Mouse (Mus musculus): ENCODE data around the gene Ank3.
A peak's percentile ranks its signal among the peaks of the same experiment; 100 is the strongest.

Gene Ank3

DNA sequence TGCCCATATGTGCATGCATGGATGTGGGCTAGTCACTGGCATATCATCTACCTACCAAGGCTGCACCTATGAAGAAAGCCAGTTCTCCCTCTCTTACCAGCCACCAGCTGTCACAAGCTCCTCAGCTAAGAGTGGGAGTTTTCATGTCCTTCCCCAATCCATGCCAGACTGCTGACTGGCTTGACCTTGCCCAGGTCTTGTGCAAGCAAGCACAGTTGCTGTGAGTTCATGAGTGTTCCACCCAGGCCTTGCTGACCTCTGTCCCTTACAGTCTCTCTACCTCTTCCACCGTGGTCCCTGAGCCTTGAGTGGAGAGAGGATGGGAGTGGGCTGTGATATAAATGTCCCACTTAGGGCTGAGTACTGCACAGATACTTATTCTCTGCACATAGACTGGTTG is 287.8 kb downstream of the Ank3 start:
- DNase-seq, result no peak

DNA sequence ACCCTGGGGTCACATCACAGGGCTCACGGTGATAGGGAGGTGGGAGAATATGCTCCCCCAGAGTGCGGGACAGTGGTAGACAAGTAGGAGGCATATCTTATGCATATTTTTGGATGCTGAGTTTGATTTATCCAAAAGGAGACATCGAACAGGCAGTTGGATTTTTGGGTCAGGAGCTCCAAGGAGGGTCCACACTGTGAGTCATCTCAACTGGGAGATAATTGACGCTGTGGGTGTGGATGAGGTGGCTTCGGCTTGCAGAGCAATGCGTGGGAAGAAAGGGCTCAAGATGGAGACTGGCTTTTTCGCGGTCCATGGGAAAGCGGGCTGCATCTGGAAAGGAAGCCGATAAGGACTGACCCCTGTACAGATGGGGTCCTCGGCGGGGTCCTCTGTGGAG is 290.5 kb downstream of the Ank3 start:
- DNase-seq, result peak; percentile 45

DNA sequence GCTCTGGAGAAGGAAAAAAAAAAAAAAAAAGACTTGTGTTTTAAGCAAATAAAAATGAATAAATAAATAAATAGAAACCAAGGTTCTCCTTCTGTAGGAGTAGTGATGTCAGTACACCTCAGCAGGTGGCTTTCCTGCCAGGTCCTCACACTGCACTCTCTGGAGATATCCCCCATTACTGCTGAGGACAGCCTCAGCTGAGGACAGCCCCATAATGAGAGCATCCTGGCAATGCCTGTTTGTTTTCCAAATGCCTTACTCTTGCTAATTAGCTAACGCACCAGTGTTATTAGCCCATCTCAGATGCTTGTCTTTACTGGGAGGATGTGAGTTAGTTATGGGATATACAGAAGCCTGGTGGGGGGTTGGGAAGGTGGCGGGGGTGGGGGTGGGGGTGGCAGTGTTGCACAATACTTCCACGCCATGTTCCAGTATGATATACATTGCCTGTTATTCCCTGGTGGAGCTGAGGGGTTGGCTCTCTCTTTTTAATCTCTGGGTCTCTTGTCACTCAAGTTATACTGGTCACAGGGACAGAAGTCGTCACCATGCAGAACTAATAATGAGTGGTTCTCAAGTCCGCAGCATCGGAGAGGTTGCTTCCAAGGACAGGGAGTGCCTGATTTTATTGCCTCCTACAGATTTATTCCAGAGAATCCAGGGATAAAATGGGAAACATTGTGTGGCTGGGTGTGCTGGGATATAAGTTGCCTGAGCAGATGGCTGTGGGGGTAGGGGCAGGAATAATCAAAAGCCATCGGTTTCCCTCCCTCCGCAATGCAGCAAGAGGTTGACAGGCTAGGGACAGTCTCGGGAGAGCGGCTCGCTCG is 291.8 kb downstream of the Ank3 start:
- peak; percentile 79 for DNase-seq

DNA sequence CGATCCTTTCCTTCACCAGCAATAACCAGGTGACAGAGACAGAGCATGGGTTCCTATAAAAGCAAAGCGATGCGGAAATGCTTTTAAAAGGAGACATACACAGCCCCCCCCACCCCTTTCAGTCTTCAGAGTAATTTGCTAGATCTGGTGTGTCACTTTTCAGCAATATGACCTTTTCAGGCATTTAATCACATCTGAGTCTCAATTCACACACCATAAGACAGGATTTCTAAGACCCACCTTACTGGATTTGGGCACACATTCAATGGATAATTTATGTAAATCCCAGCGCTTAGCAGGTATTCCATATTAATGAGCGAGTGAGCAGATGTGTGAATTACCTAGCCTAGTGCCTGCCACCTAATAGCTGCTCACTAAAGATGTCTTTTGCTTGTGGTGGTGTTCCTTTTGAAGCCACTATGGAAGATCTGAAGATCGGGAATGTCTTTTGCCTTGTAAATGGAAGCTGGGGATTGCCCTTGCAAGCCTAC is 292.4 kb downstream of the Ank3 start:
- DNase-seq, result no peak

DNA sequence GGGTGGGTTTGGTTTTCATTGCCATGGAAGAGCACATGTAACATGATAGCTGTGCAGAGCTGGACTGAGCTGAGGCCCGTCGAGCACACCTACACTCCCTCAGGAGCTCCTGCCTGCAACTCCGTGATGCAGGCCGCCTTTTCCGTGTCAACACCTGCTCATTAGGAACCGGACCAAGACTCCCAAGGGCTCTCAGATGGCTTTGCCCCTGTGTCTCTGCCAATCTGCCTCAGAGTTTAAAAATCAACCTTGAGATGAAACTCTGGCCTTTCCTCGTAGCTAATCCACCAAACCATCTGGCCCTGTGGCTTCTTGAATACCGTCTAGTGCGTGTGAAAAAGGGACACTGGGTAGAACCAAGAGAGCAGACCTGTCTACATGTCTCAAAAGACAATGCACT is 297.4 kb downstream of the Ank3 start:
- DNase-seq, result no peak

DNA sequence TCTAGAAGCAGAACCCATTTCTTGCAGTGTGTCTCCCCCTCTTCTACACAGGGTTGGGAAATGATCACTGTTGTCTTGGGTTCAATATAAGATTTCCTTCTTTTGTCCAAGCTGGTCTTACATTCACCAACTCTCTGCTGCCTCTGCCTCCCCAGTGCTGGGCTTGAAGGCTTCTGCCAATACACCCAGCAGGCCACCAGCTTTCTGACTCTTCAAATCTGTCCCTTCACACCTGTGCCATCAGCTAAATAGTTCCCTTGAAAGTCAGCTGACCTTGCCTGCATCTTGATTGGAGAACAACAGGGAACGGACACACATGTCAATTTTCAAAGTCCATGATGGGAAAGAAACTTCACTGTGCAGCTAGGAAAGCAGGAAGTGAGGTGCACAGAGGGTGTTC is 300.1 kb downstream of the Ank3 start:
- DNase-seq, result no peak

DNA sequence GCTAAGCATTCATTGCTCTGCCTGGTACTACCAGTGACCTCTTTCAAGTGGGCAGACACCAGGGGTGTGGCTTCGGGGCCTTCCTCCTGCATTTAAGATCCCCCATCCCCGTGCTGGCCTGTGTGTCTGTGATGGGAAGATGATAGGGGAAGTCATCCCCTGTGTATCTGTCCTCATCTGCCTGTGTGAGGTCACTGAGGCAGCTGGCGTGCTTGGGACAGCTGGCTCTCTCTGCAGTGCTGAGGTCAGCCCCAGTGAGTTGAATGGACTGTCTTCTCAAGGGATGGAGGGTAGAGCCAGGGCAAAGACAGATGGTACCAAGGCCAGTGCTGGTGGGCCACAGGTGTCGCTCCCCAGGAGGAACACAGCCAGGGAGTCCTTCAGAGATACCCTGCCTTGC is 302.7 kb downstream of the Ank3 start:
- no peak for DNase-seq

DNA sequence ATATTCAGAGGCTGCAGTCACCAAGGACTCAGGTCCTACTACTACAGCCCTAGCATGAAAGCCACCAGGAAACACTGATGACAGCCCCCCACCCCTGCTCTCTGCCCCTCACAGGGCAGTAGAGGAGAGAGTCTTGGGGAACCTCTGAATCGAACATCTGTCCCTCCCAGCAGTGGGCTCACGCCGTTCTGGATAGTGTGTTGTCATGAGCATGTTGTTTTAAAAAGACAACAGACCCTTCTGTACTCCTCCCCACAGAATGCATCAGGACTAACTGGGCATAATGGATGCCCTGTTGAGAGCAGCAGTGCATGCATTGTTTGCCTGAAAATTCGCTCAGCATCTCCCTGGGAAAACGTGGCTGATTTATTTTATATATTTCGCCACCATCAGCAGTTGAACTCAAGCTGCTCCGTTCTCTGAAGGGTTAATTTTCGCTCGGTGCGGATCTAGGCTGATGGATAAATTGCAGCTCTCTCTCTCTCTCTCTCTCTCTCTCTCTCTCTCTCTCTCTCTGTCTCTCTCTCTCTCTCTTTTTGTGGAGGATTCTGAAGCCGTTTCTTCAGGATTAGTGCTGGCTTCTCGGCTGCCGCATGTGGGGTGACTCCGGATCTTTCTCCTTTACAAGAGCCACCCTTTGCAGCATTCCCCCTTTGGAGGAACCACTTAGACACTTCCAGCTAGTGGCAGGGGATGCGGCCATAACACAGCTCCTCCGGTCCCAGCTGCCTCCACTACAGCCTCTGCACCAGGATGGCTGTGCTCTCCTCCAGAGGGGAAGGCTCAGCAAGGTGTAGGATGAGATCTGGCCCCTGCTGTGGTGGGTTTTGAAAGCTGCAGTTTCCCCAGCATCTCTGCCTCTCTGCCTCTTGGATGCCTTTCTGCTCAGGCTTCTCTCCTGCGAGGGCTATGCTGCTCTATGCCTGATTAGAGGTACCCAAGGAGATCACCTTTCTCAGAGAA is 307.5 kb downstream of the Ank3 start:
- DNase-seq, result peak; percentile 68

DNA sequence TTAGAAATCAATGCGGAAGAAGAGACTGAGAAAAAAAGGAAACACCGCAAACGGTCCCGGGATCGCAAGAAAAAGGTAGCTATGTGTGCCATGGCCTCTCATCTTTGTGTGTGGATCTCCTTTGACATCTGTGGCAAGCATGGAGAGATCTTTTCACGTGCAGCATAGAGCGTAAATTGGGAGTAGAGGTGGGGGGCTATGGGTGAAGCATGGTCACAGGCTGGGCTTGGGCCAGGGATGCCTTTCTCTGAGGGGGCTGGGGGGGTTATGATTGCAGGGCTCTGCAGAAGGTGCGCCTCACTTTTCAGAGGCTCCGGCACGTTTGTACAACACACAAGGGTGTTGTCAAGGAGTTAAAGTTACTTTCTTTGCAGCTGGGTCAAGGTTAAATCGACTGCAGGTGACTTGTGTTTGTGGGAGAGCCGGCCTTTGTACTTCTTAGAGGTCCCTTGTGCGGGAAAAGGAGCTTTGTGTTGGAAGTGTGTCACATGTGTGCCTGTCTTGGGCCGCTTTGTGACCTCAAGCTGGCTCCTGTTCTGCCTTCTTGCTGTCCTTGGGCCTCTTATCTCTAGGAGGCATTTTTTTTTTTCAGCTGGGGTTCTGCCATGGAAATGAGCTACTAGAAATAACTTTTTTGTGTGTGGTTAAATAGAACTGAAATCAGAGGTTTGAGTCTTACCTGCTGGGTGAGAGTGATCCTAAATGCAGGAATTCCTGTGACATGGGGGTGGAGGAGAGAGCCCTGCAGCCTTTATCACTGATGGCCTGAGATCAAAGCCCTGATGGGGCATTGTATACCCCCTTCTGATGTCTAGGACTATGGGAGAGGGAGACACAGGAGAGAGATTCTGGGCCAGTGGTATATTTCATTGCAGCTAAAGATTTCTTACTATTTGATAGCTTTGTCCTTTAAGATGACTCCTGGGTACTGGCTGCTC is 308.5 kb downstream of the Ank3 start:
- no peak for DNase-seq

DNA sequence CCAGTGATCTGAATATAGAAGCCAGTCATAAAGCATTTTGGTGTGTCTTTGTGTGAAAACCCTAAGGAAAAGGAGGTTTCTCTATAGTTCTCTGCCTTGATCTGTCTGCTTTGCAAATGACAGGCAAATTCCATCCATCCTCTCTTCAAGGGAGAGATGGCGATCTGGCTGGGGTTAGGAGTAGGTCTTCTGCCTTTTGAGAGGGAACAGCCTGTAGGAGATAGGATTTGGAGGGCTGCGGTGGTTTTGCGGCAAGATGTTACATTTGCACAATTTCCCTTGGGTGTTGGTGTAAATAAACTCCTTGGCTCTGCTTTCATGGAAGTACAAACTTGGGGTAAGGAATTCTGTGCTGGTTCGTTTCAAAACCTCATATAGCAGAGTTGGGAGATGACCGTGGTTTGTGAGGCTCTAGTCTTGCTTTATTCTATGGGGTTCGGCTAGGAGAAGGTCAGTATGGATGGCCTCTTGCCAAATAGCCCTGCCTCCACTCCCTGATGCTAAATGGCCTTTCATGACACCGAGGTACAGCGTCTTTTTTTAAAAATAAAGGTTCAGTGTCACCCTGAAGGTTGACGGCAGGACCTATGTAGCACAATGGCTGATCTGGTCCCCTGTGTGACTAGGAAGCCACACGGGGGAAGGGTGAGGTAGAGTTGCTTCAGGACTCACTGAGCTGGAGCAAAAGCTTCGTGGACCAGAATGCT is 309.4 kb downstream of the Ank3 start:
- no peak for DNase-seq

DNA sequence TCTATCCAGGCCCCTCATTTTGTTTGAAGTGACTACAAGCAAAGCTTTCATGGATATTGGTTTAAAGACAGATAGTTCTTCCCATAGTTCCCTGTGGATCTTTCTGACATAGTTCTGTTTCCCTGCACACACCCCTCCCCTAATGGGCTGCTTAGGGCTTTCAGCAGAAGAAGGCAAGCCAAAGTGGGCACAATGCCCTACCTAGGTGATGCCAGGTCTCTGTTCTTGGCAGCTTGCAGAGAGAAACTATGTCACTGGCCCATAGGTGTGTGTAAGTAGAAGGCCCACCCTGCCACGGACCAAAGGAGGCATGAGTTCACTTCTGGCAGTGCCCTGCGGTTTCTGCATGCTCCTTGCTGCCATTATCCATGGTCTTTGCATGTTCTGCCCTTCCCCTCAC is 311.1 kb downstream of the Ank3 start:
- DNase-seq, result no peak

DNA sequence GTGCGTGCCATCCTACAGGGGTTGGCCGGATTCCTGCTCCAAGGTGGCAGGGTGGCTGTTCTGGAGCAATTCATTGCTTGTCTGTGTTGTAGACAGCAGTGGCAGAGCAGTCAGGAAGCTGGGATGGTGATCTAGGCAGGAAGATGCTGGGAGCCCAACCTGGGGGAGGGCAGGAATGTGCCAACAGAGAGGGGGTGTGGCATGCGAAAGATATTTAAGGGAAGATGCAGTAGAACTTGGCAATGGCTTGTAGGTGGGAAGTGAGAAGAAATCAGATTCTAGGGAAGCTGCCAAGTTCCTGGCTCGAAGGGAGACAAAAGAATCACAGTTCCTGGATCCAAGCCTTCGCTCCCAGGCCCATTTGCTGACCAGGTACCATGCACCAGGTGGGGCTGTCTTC is 312.2 kb downstream of the Ank3 start:
- peak; percentile 92 for DNase-seq

DNA sequence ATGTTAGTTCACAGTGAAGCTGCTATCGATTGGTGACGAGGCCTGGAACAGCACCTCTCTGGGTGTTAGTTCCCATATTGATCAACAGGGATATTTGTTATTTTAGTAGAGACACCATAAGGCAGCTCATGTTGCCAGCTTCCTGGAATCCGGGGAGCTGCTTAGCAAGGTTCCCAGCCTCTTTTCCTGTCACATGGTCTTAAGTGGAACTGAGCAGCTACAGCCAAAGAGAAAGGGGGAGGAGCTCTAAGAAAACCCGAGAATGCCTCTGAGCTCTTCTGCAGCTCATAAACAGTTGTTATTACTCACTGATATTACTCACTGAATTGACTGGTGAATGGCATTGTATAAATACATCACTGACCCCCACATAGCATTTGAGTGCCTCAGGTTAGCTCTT is 318.3 kb downstream of the Ank3 start:
- DNase-seq, result no peak

DNA sequence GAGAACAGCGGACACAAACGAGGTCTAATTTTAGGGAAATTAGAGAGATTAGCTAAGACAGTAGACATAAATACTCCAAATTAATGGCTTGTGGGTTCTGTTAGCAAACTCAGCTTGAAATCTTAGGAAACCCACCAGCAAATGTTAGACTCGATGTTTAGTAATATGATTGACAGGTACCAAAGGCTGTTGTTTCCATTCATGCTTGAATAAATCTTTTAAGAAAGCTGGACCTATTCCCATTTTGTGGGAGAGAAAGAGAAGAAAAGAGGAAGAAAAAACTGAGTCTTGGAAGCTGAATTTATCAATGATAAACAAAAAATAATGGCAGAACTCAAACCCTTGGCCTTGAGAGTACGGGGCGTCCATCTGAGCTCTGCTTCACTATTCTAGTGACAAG is 320.8 kb downstream of the Ank3 start:
- no peak for DNase-seq

DNA sequence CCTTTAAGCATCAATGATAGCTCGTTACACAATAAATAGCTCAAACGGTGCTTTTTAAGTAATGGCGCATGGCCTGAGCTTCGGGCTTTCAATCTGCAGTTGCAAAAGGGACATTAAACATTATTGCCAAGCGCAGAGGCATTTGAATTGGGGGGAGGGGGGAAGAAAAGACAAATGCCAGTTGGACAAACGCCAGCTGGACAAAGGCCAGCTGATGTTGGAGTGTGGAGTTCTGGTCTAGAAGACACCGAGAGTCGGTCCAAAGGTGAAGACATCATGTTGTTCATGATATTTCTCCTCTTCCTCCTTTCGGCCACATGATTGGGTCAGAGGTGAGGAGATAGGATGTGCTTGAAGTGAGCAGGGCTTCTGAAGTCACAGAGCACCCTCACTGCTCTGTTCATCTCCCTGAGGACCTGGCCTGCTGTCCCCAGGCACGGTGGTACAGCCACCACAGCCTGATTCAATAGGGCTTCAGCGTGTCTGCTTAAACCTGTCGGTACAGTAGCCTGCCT is 321.4 kb downstream of the Ank3 start:
- no peak for DNase-seq

DNA sequence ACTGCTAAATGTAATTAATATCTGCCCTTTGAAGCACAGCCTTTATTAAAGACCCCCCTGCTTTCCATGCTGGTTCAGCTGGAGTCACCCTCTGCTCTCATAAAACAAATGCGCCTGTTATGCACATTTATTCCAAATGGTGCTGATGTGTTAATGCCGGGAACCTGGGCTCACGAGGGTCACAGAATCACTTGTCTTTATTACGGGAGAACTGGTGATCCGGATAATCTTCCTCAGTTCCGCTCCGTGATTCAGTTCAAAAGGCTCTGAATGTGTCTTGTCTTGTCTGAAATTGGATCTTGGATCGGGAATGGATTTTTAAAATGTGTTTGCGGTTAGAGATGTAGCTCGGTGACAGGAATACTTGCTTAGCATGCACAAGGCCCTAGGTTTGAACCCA is 321.9 kb downstream of the Ank3 start:
- no peak for DNase-seq

DNA sequence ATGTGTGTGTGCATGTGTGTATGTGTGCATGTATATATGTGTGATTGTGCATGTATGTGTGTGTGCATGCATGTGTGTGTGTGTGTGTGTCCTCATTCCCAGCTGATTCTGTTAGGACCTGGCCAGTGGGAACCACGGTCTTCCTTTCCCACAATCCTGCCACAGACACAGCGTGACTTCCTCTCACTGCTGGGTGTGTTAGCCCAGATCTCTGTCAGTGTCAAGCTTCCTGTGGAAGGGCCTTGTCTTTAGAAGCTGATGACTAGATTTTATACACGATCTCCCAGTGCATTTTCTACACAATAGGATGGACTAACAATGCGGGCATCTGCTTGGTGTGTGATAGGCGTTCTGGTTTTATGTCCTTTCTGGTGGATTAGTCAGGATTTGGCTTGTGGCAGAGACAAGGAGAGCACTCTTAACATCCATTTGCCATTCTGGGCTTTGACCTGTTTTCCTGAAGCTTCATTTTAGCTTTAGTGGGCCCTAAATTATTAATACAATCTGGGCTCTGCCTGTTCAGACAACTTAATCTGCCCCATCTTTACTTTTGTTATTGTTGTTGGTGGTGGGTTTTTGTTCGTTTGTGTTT is 322.4 kb downstream of the Ank3 start:
- DNase-seq, result no peak

DNA sequence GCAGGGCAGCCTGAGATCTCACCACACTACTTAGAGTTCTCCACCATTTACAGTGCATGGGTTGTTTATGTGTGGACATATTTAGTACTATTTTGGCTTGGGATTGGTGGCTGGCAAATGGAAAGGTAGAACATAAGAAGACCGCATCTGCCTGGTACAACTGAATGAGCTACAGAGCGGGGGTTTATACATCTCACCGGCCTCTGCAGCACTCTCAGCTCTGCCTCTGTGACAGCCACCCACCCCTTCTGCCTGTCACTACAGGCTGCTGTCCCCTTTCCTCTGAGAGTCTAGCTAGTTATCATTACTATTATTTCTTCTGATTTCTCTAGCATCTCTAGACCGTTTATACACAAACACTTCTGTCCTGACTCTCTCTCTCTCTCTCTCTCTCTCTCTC is 325.6 kb downstream of the Ank3 start:
- DNase-seq, result peak; percentile 50

DNA sequence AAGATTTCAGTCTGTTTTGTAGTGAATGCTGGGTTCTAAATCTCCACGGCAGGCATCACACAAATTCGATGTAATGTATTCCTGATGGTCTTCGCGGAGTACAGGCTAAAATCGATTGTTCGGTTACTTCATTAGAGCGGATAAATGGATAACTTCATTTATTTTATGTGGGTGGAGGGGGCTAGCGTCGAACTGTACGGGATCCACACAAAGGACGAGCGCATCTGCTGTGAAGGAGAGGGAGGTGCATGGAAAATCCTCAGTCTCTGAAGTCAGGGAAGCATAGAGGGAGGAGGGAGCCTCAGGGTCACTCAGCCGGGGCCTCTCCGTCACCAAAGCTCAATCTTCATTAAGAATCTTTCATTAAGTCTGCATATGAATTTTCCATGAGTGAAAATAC is 326.5 kb downstream of the Ank3 start:
- DNase-seq, result no peak

DNA sequence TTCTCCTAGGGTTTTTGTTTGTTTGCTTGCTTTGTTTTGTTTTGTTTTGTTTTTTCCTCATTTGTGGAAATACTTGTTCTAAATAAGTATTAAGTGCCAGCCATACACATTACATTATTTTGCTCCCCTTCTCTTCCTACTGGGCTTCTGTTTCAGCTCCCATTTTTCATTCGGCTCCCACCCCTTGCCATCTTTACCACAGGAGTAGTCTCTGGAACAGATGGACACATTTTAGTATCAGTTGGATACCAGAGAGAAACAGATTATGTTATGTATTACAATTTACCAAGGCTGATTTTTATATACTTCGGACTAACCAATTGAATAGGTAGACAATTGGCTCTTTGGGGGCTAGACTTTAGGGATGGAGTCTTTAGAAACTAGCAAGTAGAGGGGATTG is 327.7 kb downstream of the Ank3 start:
- DNase-seq, result no peak

DNA sequence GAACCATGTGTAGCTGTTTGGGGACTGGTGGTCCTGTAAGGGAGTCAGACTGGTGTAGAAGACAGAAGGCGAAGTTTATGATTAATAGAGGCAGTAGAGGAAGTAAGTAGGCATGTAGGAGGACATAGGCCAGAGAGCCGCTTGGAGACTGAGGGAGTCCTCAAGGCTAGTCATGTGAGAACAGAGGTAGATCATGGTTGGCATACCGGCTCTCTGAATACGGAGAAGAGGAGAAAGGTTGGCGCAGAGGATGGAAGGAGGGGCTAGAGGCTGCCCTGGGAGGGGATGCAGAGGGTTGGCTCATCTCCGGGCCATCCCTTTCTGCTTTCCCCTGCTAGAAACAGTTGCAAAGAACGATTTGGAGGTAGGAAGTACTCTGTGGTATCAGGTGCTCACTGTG is 328.2 kb downstream of the Ank3 start:
- DNase-seq, result no peak
